Comparison of ENCODE assay signal across 26 mouse cellular contexts in genomic region chr14:120607801-120608200, GRCm38 (mm10).
A peak's percentile ranks its signal among the peaks of the same experiment; 100 is the strongest.
DNase-seq lines count a peak whose midpoint lies in the region; ATAC-seq lines count a peak whose summit lies in the region.
"Had no signal": no experiment of that assay in that cellular context is flagged by ENCODE, and none has a peak within 500 bp of the region (broad histone marks: within the 10 kb centered on the region; RNA-seq: fewer than 3 reads in every experiment).

No protein-coding gene starts in this region.

- no peaks in the 10 kb centered on the region for H3K9me3 ChIP-seq in midbrain, embryonic 10.5 days (replicated peaks)
- H3K9me3 ChIP-seq: embryonic facial prominence, embryonic 10.5 days; embryonic facial prominence, embryonic 13.5 days; forebrain, embryonic 12.5 days; forebrain, embryonic 15.5 days; hindbrain, embryonic 12.5 days; hindbrain, embryonic 15.5 days had no signal

- no peaks in the 10 kb centered on the region for H3K27me3 ChIP-seq in midbrain, embryonic 10.5 days (ENCODE audit: low read depth, poor library complexity, severe bottlenecking)
- H3K27me3 ChIP-seq: embryonic facial prominence, embryonic 13.5 days; forebrain, embryonic 12.5 days; forebrain, embryonic 15.5 days; hindbrain, embryonic 12.5 days; hindbrain, embryonic 15.5 days had no signal

- 86% methylated on average over 3 of the region's 3 CpGs for WGBS in midbrain, embryonic 10.5 days

- no peak for ATAC-seq in activated CD4-positive, CD25-positive, alpha-beta regulatory T cell, adult 4 months
- ATAC-seq: CD4-positive, CD25-positive, alpha-beta regulatory T cell, adult 4 months; forebrain, embryonic 15.5 days had no signal

- H3K27ac ChIP-seq in midbrain, embryonic 10.5 days (replicated peaks): no peak overlapping the region
- H3K27ac ChIP-seq: embryonic facial prominence, embryonic 10.5 days; embryonic facial prominence, embryonic 13.5 days; forebrain, embryonic 12.5 days; forebrain, embryonic 15.5 days; heart, adult 2 months; hindbrain, embryonic 12.5 days; hindbrain, embryonic 15.5 days had no signal

- no peaks in the 10 kb centered on the region for H3K4me1 ChIP-seq in midbrain, embryonic 10.5 days
- H3K4me1 ChIP-seq: embryonic facial prominence, embryonic 10.5 days; embryonic facial prominence, embryonic 13.5 days; forebrain, embryonic 12.5 days; forebrain, embryonic 15.5 days; hindbrain, embryonic 12.5 days; hindbrain, embryonic 15.5 days had no signal

- H3K4me3 ChIP-seq in midbrain, embryonic 10.5 days: no peak overlapping the region
- H3K4me3 ChIP-seq: embryonic facial prominence, embryonic 10.5 days; embryonic facial prominence, embryonic 13.5 days; erythroblast, embryonic 14.5 days; forebrain, embryonic 12.5 days; forebrain, embryonic 15.5 days; heart, adult 2 months; hindbrain, embryonic 12.5 days; hindbrain, embryonic 15.5 days had no signal

- peak; percentile 27 for DNase-seq in layer of hippocampus, adult 11-12 months (ENCODE audit: low spot score)
- DNase-seq in layer of hippocampus, postnatal 14 days (ENCODE audit: low spot score in 2 of 2): no peak
- peak; percentile 4 to 17 for DNase-seq in left cerebral cortex, adult 18-20 months (ENCODE audit: low spot score in 2 of 2)
- no peak for DNase-seq in left cerebral cortex, postnatal 10 days (ENCODE audit: extremely low spot score in 1 of 2, low spot score in 2 of 2)
- DNase-seq in NIH3T3 (ENCODE audit: low read depth) (peak; percentile 5), R1 (ENCODE audit: low read depth, low spot score) (peak; percentile 13)
- no peak for DNase-seq in midbrain, embryonic 10.5 days (ENCODE audit: low spot score)
- DNase-seq: adrenal gland, adult 2 months; adrenal gland, postnatal 14 days; cerebellum, adult 11-12 months; cerebellum, adult 8-10 months; cerebellum, postnatal 10 days; cerebellum, postnatal 36 days; embryo, embryonic 11 days; gastrocnemius, postnatal 10 days; gastrocnemius, postnatal 36 days; heart, adult 2 months had no signal

- intact Hi-C loops in left cerebral cortex, postnatal 10 days (cut with DNase I): no loop called here

- no peaks in the 10 kb centered on the region for H3K36me3 ChIP-seq in midbrain, embryonic 10.5 days
- H3K36me3 ChIP-seq: embryonic facial prominence, embryonic 10.5 days; embryonic facial prominence, embryonic 13.5 days; forebrain, embryonic 12.5 days; forebrain, embryonic 15.5 days; hindbrain, embryonic 12.5 days; hindbrain, embryonic 15.5 days had no signal

Comparison
In these comparisons a context has a peak if more than half of its experiments do, and no peak if none do; other contexts are left out.
1. DNase-seq: peak in layer of hippocampus, adult 11-12 months (single experiment), left cerebral cortex, adult 18-20 months (2 of 2), NIH3T3 (single experiment) and R1 (single experiment); none in layer of hippocampus, postnatal 14 days (0 of 2), left cerebral cortex, postnatal 10 days (0 of 2) and midbrain, embryonic 10.5 days (single experiment).